Mouse (Mus musculus): ENCODE data around the gene Sppl3.

GRCm38 (mm10) chr5:115031576-115031975, 20.6 kb downstream of the Sppl3 start:
- TF ChIP-seq CTCF (IDR thresholded peaks at IDR 0.05; ENCODE audit: extremely low read depth, insufficient read depth, insufficient read length, insufficient replicate concordance), result no peak
- TF ChIP-seq POLR2A (IDR thresholded peaks at IDR 0.05; ENCODE audit: low read depth, low read length), result no peak
